9 mouse cellular contexts compared by ENCODE assay signal in genomic region chr11:117522879-117523519, GRCm38 (mm10). TPM values are rescaled to one million over a fixed set of nuclear protein-coding genes. Genes with fewer than 3 reads are reported as not detected.
DNase-seq lines count a peak whose midpoint lies in the region; ATAC-seq and TF ChIP-seq lines count a peak whose summit lies in the region.
"Had no signal": no experiment of that assay in that cellular context is flagged by ENCODE, and none has a peak within 500 bp of the region (broad histone marks: within the 10 kb centered on the region; RNA-seq: fewer than 3 reads in every experiment).

No protein-coding gene starts in this region.

- DNase-seq in ES-E14 (ENCODE audit: low read depth, low spot score) = no peak
- peak; percentile 41 to 54 for DNase-seq in adrenal gland, postnatal 4 days (ENCODE audit: low spot score in 2 of 2)
- peak; percentile 79 for DNase-seq in gastrocnemius, adult 2 months
- peak; percentile 70 for DNase-seq in left cerebral cortex, adult 11 months (ENCODE audit: low spot score)
- peak; percentile 86 for DNase-seq in testis, postnatal 10 days (ENCODE audit: low spot score)
- no peak for DNase-seq in spleen, adult 12 weeks (ENCODE audit: low spot score)

- in situ Hi-C loops in ES-E14 (cut with MboI; ENCODE audit: low sequenced_read_pairs in 2 of 2, unreplicated experiment in 2 of 2) = no loop called here

- H3K4me2 ChIP-seq in hindbrain, embryonic 15.5 days = peak overlapping the region; percentile 30
- H3K4me2 ChIP-seq in midbrain, embryonic 13.5 days (replicated peaks) = 0 out of 2 replicates have a peak overlapping the region, but pooled peaks have one; percentile 9

- no peak for TF ChIP-seq CTCF in gastrocnemius, adult 2 months (IDR thresholded peaks at IDR 0.05)

- peak overlapping the region; percentile 30; the same call in 1 of the 2 replicates for H3K9ac ChIP-seq in ES-E14 (ENCODE audit: insufficient read depth, low read depth, low read length, poor library complexity, severe bottlenecking)
- no peak overlapping the region; the same call in 1 of the 2 replicates for H3K9ac ChIP-seq in hindbrain, embryonic 15.5 days
- H3K9ac ChIP-seq in midbrain, embryonic 13.5 days (replicated peaks) = no peak overlapping the region

- H3K27ac ChIP-seq in ES-E14 (ENCODE audit: insufficient read depth, low read depth, low read length, poor library complexity, severe bottlenecking) = no peak overlapping the region
- H3K27ac ChIP-seq in gastrocnemius, adult 2 months = peak overlapping the region; percentile 86
- peak overlapping the region; percentile 80 for H3K27ac ChIP-seq in hindbrain, embryonic 15.5 days (replicated peaks)
- H3K27ac ChIP-seq in midbrain, embryonic 13.5 days = peak overlapping the region; percentile 81

- H3K4me3 ChIP-seq in ES-E14 (ENCODE audit: insufficient read depth in 1 of 2, low read depth in 1 of 2, low read length in 2 of 2, poor library complexity in 1 of 2, severe bottlenecking in 1 of 2) = peak overlapping the region in 1 of 2 experiments; percentile 20; a peak in 2 of 4 replicates
- H3K4me3 ChIP-seq in gastrocnemius, adult 2 months = peak overlapping the region; percentile 32; the same call in 1 of the 2 replicates
- H3K4me3 ChIP-seq in hindbrain, embryonic 15.5 days = no peak overlapping the region
- no peak overlapping the region for H3K4me3 ChIP-seq in midbrain, embryonic 13.5 days (replicated peaks)

- 33% methylated on average over 15 of the region's 16 CpGs for WGBS in hindbrain, embryonic 15.5 days
- WGBS in midbrain, embryonic 13.5 days = 52% methylated on average over 16 of the region's 16 CpGs

- ATAC-seq in hindbrain, embryonic 15.5 days (ENCODE audit: low FRiP score, low read depth) = peak; percentile 84
- ATAC-seq in midbrain, embryonic 13.5 days = peak; percentile 79

- no peaks in the 10 kb centered on the region for H3K27me3 ChIP-seq in hindbrain, embryonic 15.5 days
- H3K27me3 ChIP-seq in midbrain, embryonic 13.5 days = no peaks in the 10 kb centered on the region

- peaks cover 0 to 32% of the 10 kb centered on the region in 2 experiments; a peak in 2 of 4 replicates for H3K4me1 ChIP-seq in ES-E14 (ENCODE audit: control insufficient read depth in 2 of 2, insufficient read depth in 2 of 2, low read length in 2 of 2, poor library complexity in 1 of 2)
- peaks cover 37% of the 10 kb centered on the region for H3K4me1 ChIP-seq in hindbrain, embryonic 15.5 days (replicated peaks)
- peaks cover 41% of the 10 kb centered on the region for H3K4me1 ChIP-seq in midbrain, embryonic 13.5 days (replicated peaks)

- intact Hi-C loops in gastrocnemius, adult 2 months (cut with DNase I) = no loop called here

- H3K36me3 ChIP-seq in ES-E14 (ENCODE audit: control insufficient read depth, insufficient read depth, low read length, poor library complexity, severe bottlenecking) = peaks cover 2% of the 10 kb centered on the region; the same call in 1 of the 2 replicates
- no peaks in the 10 kb centered on the region for H3K36me3 ChIP-seq in hindbrain, embryonic 15.5 days
- no peaks in the 10 kb centered on the region for H3K36me3 ChIP-seq in midbrain, embryonic 13.5 days

- H3K9me3 ChIP-seq in ES-E14 (ENCODE audit: control insufficient read depth, insufficient read depth, low read depth, low read length) = no peaks in the 10 kb centered on the region
- H3K9me3 ChIP-seq in hindbrain, embryonic 15.5 days = no peaks in the 10 kb centered on the region
- 0 out of 2 replicates have a peak, but pooled peaks cover 4% of the 10 kb centered on the region for H3K9me3 ChIP-seq in midbrain, embryonic 13.5 days

TF ChIP-seq in ES-E14, 5 proteins besides CTCF, POLR2A, EP300 and RAD21:
- TF ChIP-seq HCFC1 (IDR thresholded peaks at IDR 0.05; ENCODE audit: borderline replicate concordance, insufficient read depth, low read length) (no peak), MAFK (IDR thresholded peaks at IDR 0.05; ENCODE audit: insufficient read depth, low read depth, low read length) (no peak), ZNF384 (IDR thresholded peaks at IDR 0.05; ENCODE audit: low read depth, low read length) (no peak), ZC3H11A (IDR thresholded peaks at IDR 0.05; ENCODE audit: borderline replicate concordance, low read depth, low read length) (no peak), CHD2 (IDR thresholded peaks at IDR 0.05; ENCODE audit: low read depth, low read length) (no peak)

RNA-seq across cellular contexts. Expression of gene Gm11733, which starts 38.8 kb away (rescaled TPM):
- not detected in 2 replicates for total RNA-seq in ES-E14 (2012; rRNA removed)
- total RNA-seq in adrenal gland, postnatal 4 days (2021) = not detected
- total RNA-seq in gastrocnemius, adult 2 months (2021) = not detected
- not detected in 2 replicates for polyA plus RNA-seq in hindbrain, embryonic 15.5 days (2015; fragmentation: Nextera tagmentation; extraction: Ambion mirVana)
- polyA plus RNA-seq in midbrain, embryonic 13.5 days (2015; fragmentation: Nextera tagmentation; extraction: Ambion mirVana) = not detected in 2 replicates
- total RNA-seq: neutrophil, adult 5-6 weeks had no signal

Comparison
In these comparisons a context has a peak if more than half of its experiments do, and no peak if none do; other contexts are left out.
1. DNase-seq: peak in adrenal gland, postnatal 4 days (2 of 2), gastrocnemius, adult 2 months (single experiment), left cerebral cortex, adult 11 months (single experiment) and testis, postnatal 10 days (single experiment); none in ES-E14 (single experiment) and spleen, adult 12 weeks (single experiment).